Mouse (Mus musculus) heart, adult 2 months (tissue): ENCODE measurements around the gene Zbtb7a. TPM values are rescaled to one million over a fixed set of nuclear protein-coding genes. Genes with fewer than 3 reads are reported as not detected.
"Not testable (repeated sequence)": the region's sequence is repeated elsewhere in the genome, so short reads cannot be mapped to it uniquely, and the experiment has no call there.

Source experiments
- DNase-seq, 2 experiments: peaks; one replicate each; pipeline ENCODE4 v3.0.0; 2021
- H3K27ac ChIP-seq: fragments of 200-600 bp; 2 replicates; pipeline ENCODE4 v1.8.1; 2022
- H3K27me3 ChIP-seq: fragments of 200-500 bp; 2 replicates; pipeline ENCODE4 v1.6.1; 2012; ENCODE audit warnings: mild to moderate bottlenecking, low read length, inconsistent platforms, mixed read lengths; ENCODE audit not compliant: control insufficient read depth, insufficient read depth
- H3K36me3 ChIP-seq: fragments of 200-500 bp; 2 replicates; pipeline ENCODE4 v1.6.1; 2012; ENCODE audit warnings: low read length, inconsistent platforms; ENCODE audit not compliant: control insufficient read depth, insufficient read depth
- H3K4me1 ChIP-seq: fragments of 200-500 bp; 2 replicates; pipeline ENCODE4 v1.6.1; 2011; ENCODE audit warnings: low read length; ENCODE audit not compliant: control insufficient read depth, insufficient read depth
- H3K4me3 ChIP-seq: fragments of 200-600 bp; 2 replicates; pipeline ENCODE4 v1.8.1; 2022
- H3K79me2 ChIP-seq: fragments of 200-500 bp; replicated peaks from 2 replicates; pipeline ENCODE4 v1.6.1; 2012; ENCODE audit warnings: mild to moderate bottlenecking, inconsistent platforms, low read length, moderate library complexity, mixed read lengths; ENCODE audit not compliant: control insufficient read depth, insufficient read depth
- H3K9ac ChIP-seq: fragments of 200-500 bp; 2 replicates; pipeline ENCODE4 v1.6.1; 2012; ENCODE audit warnings: low read depth, mild to moderate bottlenecking, control low read depth, inconsistent platforms, low read length, mixed read lengths
- CTCF ChIP-seq: fragments of 200-600 bp; IDR thresholded peaks from 2 replicates; pipeline ENCODE4 v1.8.1; 2022; ENCODE audit warnings: antibody characterized with exemption, mild to moderate bottlenecking, moderate library complexity
- EP300 ChIP-seq: fragments of 200-500 bp; IDR thresholded peaks from 2 replicates; pipeline ENCODE4 v1.6.1; 2011; ENCODE audit warnings: low read depth, low read length, control low read depth; ENCODE audit not compliant: insufficient read depth
- POLR2A ChIP-seq: fragments of 200-500 bp; IDR thresholded peaks from 2 replicates; pipeline ENCODE4 v1.6.1; 2011; ENCODE audit warnings: mild to moderate bottlenecking, low read depth, low read length, control low read depth; ENCODE audit not compliant: insufficient read depth
- WGBS: fragments of 180-500 bp; shearing (Covaris S2); methylation state at CpG from one replicate; pipeline ENCODE4 v1.1.7; 2018; 5-methylcytosine and 5-hydroxymethylcytosine counted together
- intact Hi-C: fragments of 180-260 bp; cut with DNase I; formaldehyde crosslinking; loops from one replicate; pipeline ENCODE4 v1.15.1; 2025
- polyA plus RNA-seq: library from polyadenylated mRNA; depleted of rRNA; stranded (reverse); fragments of >200 nt; gene quantifications from 2 replicates; pipeline ENCODE4 v1.2.3, GENCODE M21; 2012
- total RNA-seq, 2 experiments: library from RNA; stranded (reverse); gene quantifications; 2 replicates each; pipeline ENCODE4 v1.2.3; 2021

Gene Zbtb7a
- total and polyA plus RNA-seq, 3 experiments: 20.6 to 41.4 (median 35.2) TPM

DNA sequence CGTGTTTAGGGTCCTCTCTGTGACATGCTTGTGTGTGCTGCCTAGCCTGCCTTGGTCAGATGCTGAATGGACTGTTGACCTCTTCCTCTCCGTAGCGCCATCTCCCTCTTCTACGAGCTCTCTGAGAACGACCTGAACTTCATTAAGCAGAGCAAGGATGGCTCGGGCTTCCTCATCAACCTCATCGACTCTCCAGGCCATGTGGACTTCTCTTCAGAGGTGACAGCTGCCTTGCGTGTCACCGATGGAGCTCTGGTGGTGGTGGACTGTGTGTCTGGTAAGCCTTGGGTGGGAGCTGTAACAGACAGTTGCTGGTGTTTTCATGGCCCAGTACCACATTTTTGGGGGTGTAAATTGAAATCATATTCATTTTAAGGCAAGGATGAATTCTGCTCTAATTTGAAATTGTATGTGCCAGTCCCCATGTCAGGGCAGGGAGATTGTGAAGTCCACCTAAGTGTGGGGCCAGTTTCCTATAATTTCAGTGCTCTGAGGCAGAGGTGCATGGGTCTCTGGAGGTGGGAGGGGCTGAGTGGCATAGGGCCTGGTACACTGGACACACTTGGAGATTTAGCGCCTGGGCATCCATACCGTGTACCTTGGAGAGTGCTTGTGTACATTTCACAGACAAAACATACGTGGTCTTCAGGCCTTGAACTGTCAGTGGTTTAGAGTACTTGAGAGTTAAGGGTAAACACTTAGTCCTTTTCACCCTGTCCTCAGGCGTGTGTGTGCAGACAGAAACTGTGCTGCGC, 43.1 kb downstream of the Zbtb7a start:
- Histone ChIP-seq H3K4me3 (peak overlapping the region; percentile 68), H3K4me1 (peaks cover 11% of the 10 kb centered on the region), H3K36me3 (peaks cover 3% of the 10 kb centered on the region; the same call in 1 of the 2 replicates), H3K9ac (peak overlapping the region; percentile 85), H3K27ac (no peak overlapping the region), H3K79me2 (peaks cover 4% of the 10 kb centered on the region; the same call in 1 of the 2 replicates), H3K27me3 (no peaks in the 10 kb centered on the region)
- TF ChIP-seq POLR2A: no peak
- TF ChIP-seq EP300: no peak
- TF ChIP-seq CTCF: no peak
- 34% methylated on average over 14 of the region's 14 CpGs for WGBS
- intact Hi-C loops: loop anchor here (2.0 to 10.0 kb wide), 3 partner anchors 73 to 433 kb away; partner anchors contain the start of genes Ap3d1 and Map2k2
- no peak for DNase-seq

- intact Hi-C loops: loop anchor here (5.0 to 10.0 kb wide), 2 partner anchors 252 to 434 kb away; partner anchors contain the start of gene Ap3d1
- Histone ChIP-seq H3K79me2 (peaks cover 4% of the 10 kb centered on the region; the same call in 1 of the 2 replicates), H3K4me3 (no peak overlapping the region), H3K36me3 (peaks cover 3% of the 10 kb centered on the region; the same call in 1 of the 2 replicates), H3K27me3 (no peaks in the 10 kb centered on the region), H3K9ac (no peak overlapping the region), H3K27ac (no peak overlapping the region), H3K4me1 (peaks cover 14% of the 10 kb centered on the region)
- no peak for DNase-seq
- 77% methylated on average over 11 of the region's 11 CpGs for WGBS
- TF ChIP-seq EP300 (no peak), POLR2A (no peak), CTCF (no peak)
Measured at GRCm38 (mm10) chr10:81178927-81179326, 43.9 kb downstream of the Zbtb7a start.

DNA sequence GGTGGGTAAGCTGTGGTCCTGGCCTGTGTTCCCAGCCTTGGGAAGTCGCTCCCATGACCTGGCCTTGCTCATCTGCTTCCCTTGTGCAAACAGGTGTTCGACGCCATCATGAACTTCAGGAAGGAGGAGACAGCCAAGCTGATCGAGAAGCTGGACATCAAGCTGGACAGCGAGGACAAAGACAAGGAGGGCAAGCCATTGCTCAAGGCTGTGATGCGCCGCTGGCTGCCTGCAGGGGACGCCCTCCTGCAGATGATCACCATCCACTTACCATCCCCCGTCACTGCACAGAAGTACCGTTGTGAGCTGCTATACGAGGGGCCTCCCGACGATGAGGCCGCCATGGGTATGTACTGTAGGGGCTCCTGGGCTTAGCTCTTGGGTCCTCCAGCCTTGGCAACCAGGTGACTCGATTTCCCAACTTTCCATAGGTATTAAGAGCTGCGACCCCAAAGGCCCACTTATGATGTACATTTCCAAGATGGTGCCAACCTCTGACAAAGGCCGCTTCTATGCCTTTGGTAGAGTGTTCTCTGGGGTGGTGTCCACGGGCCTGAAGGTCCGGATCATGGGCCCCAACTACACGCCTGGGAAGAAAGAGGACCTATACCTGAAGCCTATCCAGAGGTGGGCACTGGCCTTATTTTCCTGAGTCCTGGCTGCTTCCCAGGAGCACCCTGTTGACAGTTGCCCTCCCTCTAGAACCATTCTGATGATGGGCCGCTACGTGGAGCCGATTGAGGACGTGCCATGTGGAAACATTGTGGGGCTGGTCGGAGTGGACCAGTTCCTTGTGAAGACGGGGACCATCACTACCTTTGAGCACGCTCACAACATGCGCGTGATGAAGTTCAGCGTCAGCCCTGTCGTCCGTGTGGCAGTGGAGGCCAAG, 44.7 kb downstream of the Zbtb7a start:
- 0 out of 2 replicates have a peak, but pooled peaks have one; percentile 34 for TF ChIP-seq POLR2A
- 0 out of 2 replicates have a peak, but pooled peaks have one; percentile 14 for TF ChIP-seq CTCF
- TF ChIP-seq EP300: no peak
- H3K36me3 ChIP-seq: peaks cover 3% of the 10 kb centered on the region; the same call in 1 of the 2 replicates
- H3K27me3 ChIP-seq: no peaks in the 10 kb centered on the region
- 84% methylated on average over 32 of the region's 32 CpGs for WGBS
- H3K4me1 ChIP-seq: peaks cover 14% of the 10 kb centered on the region
- no peak for DNase-seq
- no peak overlapping the region for H3K9ac ChIP-seq
- no peak overlapping the region for H3K27ac ChIP-seq
- intact Hi-C loops: loop anchor here (5.0 to 10.0 kb wide), 2 partner anchors 252 to 435 kb away; partner anchors contain the start of gene Ap3d1
- peaks cover 4% of the 10 kb centered on the region; the same call in 1 of the 2 replicates for H3K79me2 ChIP-seq
- no peak overlapping the region for H3K4me3 ChIP-seq

GRCm38 (mm10) chr10:81180946-81181345, 45.9 kb downstream of the Zbtb7a start:
- intact Hi-C loops: no loop called here
- no peak overlapping the region for H3K27ac ChIP-seq
- DNase-seq: no peak
- peaks cover 4% of the 10 kb centered on the region; the same call in 1 of the 2 replicates for H3K79me2 ChIP-seq
- H3K9ac ChIP-seq: no peak overlapping the region
- H3K36me3 ChIP-seq: peaks cover 3% of the 10 kb centered on the region; the same call in 1 of the 2 replicates
- TF ChIP-seq CTCF (no peak), EP300 (no peak), POLR2A (no peak)
- no peaks in the 10 kb centered on the region for H3K27me3 ChIP-seq
- WGBS: 82% methylated on average over 13 of the region's 13 CpGs
- H3K4me3 ChIP-seq: no peak overlapping the region
- H3K4me1 ChIP-seq: peaks cover 15% of the 10 kb centered on the region

DNA sequence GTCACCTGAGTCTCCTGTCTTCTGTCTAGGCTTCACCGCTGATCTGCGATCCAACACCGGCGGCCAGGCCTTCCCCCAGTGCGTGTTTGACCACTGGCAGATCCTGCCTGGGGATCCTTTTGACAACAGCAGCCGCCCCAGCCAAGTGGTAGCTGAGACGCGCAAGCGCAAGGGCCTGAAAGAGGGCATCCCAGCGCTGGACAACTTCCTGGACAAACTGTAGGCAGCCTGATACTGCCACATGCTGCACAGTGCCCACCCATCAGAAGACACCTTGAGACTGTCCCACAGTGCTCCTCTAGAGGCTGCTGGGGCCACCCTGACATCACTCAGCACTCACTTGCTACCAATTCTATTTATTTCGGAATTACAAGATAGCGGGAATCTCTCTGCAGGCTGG, 46.8 kb downstream of the Zbtb7a start:
- H3K79me2 ChIP-seq, H3K36me3 ChIP-seq, H3K9ac ChIP-seq, H3K4me3 ChIP-seq, H3K27me3 ChIP-seq, DNase-seq, H3K27ac ChIP-seq, intact Hi-C loops: not testable (repeated sequence)
- WGBS: 58% methylated on average over 12 of the region's 12 CpGs
- peaks cover 15% of the 10 kb centered on the region for H3K4me1 ChIP-seq
